Mouse (Mus musculus) ES-Bruce4 (cell line): ENCODE measurements around the gene Cacna1e.

Experiments used
- EP300 ChIP-seq: IDR thresholded peaks from 2 replicates; pipeline ENCODE4 v1.6.1; 2011; ENCODE audit warnings: low read depth, low read length; ENCODE audit not compliant: insufficient read depth
- POLR2A ChIP-seq: IDR thresholded peaks from one replicate; pipeline ENCODE4 v1.8.1; 2011; ENCODE audit warnings: low read length; ENCODE audit not compliant: insufficient read depth

GRCm38 (mm10) chr1:154576418-154576817 lies 307.9 kb downstream of the Cacna1e start:
- TF ChIP-seq POLR2A (no peak), EP300 (no peak)
